Mouse (Mus musculus): ENCODE data around the gene Nf2.

Gene Nf2

DNA sequence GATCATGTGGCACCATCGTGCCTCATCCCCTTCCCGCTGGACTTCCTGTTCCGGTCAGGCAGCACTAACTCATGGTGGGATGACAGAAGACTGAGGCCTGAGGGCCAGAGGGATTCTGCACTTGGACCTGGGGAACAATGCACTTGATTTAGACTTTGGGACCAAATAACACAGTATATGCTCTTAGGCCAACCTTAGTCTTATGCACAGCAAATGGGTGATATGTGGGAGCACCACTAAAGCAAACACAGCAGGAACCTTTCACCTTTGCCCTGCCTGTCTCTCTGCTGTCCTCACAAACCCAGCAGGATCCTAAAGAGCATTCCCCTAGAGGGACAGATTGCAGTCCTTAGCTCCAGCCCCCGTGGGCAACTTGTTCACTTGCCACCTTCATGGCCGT, 108.6 kb downstream of the Nf2 start:
- DNase-seq = no peak

DNA sequence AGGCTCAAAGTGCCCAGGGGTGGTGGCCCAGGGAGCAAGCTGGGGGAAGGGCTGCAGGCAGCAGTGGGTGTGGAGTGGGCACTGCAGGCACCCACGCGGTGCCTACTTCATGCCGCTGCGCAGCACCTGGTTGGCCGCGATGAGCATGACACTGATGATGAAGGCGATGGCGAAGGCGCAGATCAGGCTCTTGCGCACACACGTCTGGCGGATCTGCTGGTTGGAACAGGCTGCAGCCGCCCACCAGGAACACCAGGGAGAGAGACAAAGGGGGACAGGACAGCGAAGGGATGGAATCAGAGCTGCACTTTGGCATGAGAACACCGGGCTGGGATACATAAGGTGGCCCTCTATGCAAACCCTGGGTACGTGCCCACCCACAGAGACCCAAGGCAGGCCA, 110.6 kb downstream of the Nf2 start:
- DNase-seq = no peak

DNA sequence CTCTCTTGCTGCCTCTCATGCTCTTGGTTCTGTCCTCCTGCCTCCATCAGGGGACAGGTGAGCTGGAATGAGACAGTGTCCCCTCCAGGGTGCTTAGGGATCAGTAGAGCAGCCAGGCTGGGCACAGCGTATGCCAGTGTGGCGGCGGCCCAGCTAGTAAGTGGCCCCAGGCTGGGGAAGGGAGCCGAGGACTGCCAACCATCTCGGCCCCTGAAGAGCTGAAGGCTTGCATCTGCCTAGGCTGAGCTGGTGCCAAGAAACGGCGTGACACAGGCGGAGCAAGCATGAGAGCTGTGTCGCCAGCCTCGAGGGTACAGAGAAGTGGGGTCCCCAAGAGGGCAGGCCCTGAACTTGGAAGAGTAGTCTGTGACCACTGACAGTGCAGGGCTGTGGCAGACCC, 111.7 kb downstream of the Nf2 start:
- DNase-seq = no peak

DNA sequence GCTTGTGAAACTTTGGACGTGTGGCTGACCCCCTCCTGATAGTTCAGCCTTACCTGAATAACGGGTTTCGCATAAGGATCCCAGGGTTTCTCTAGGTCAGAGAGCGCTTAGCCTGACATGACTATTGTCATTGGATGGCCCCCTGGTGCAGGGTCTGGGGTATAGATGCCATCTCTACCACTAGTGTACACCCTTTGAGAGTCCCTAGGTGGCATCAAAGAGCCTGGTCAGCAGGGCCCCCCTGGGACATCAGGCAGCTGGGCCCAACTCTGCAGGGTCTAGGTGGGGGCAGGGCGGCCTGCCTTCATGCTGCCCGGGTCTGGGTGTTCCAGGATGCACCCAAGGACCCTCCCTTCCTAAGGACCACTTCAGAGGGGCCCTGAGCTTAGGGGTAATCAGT, 113.0 kb downstream of the Nf2 start:
- DNase-seq = no peak

DNA sequence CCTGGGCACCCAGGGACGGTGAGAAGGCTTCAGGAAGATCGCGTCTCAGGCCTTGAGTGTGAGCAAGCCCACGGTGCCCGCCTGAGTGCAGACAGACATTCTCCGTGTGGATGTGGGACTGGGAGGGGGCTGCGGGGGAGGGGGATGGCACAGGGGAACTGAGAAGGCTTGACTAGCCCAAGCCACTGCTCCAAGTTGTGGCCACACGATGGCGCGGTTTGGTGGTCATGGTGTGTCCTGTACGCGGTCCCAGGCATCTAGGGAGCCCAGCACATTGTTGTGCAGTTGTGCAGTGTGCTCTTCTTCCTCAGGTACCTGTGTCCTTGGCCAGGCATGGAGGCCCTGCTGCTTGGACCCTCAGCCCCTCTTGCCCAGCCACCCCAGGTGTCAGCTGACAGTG, 115.2 kb downstream of the Nf2 start:
- DNase-seq = no peak

DNA sequence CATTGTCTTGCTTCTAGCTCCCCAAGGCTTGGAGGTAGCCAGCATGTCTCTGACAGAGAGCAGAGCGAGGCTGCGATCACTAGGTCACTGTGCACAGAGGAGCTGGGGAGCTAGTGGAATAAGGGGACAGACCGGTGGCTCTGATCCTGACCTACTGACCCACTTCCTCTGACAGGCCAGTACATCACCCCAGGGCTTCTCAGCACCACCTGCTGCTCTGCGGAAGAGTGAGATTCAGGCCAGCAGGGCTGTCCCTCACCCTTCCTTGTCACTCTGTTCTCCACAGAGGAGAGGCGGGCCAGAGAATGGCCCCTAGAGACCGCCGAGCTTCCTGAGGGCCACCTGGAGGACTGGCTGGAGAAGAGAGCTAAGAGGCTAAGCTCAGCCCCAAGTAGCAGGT, 117.6 kb downstream of the Nf2 start:
- DNase-seq = no peak

DNA sequence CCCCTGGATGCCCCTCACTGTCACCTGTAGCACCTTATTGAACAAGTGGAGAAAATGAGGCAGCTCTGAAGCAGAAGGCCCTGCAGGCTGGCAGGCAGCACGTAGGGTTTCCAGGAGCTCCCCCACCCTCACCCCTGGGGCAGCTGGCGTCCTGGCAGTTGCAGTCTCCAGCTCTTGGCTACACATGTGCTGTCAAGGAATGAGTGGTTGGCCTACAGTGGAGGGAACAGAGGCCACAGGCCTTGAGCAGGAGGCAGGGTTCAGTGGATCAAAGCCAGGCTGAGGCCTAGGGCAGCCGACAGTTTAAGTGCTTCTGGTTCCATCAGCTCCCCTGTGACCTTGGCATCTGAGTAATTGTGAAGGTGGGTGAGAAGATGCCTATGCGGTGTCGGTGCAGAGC, 118.4 kb downstream of the Nf2 start:
- no peak for DNase-seq

DNA sequence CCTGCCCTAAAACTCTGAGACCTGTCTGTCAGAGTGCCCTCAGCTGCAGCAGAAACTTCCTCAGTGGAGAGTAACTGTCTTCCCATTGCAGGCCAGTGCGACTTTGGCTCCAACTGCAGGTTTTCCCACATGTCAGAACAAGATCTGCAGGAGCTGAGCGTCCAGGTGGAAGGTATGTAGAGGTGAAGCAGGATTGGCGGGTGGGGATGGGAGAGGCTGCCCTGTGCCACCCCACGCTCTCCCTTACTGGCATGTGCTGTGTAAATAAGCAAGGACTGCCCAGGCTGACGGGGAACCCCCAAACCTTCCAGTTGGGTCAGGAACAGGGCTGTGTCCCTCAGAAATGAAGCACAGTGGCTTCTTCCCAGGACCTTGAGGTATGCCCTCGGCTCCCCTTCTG, 119.2 kb downstream of the Nf2 start:
- no peak for DNase-seq

DNA sequence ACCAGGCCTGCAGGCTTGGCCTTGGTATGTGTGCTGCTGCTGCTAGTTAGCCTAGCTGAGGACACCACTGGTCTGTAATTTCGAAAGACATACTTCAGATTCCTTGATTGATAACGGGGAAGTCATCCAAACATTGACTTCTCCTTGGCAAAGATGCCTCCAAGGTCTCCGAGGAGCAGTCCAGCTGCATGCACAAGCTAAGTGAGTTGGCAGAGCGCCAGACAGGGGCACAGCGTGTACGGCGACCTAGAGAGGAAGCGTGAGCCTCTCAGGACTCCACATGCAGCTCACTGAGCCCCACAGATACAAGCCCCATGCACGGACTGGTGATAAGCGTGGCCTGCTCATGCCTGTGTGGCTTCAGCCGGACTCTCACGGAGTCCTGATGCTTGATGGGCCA, 119.7 kb downstream of the Nf2 start:
- no peak for DNase-seq

DNA sequence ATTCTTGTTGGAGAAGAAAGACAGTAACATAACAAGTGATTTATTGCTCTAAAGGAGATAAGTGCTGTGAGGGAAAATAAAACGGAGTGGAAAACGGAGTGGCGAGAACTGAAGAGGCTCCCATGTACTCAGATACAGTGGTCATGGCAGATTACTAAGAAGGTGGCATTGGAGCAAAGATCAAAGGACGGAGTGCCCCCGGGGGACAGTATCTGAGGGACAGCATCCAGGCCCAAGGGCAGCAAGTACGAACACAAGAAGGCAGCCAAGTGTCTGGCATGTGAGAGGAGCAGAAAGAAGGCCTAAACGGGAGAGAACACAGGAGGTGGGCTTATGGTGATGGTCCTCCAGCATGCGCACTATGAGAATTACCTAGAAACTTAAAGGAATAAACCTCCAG, 127.6 kb downstream of the Nf2 start:
- DNase-seq = no peak

DNA sequence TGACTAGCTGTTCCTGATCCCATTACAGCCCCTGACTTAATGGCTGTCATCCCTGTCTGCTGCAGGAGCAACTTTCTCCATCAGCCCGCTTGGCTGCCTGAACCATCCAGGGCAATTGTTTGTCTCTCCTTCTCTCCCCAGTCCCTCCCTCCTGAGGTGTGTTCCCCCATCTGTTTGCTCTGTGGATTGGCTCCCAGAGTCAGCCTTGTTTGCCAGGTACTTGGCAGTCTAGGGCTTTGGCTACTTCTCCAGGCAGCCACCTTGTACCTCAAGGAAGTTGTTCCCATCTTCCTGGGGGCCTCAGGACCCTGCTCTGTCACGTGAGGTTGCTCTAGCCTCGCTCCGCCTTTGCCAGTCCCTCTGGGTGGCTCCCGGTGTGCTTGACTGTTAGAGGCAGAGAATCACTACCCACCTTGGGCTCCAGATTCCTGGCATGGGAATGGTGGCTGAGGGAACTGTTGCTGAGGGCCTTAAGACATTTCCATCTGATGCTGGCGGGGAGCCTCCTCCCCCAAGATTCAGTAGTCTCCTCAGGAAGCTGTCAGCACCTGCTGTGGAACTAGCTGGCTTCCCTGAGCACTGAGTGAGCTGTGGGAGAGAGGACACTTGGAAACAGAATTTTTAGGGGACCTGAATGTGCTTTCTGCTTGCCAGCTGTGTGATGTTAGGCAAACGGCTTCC, 128.3 kb downstream of the Nf2 start:
- DNase-seq = peak; percentile 46

DNA sequence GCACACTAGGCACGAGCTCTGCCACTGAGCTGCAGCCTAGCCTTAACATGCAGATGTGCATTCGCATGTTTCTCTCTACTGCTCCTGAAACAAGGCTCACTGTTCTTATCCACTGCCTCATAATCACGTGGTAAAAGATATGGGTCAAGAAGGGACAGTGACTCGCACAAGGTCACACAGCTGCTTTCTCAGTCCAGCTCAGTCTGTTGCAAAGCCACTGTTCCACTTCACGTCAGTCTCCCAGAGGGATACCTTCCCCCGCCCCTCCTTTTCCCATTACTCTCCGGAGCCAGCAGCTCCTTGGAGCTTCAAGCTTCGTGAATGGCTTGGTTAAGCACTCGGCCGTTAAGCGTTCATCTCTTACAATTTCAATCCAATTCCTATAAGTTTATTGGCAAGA, 128.9 kb downstream of the Nf2 start:
- no peak for DNase-seq

DNA sequence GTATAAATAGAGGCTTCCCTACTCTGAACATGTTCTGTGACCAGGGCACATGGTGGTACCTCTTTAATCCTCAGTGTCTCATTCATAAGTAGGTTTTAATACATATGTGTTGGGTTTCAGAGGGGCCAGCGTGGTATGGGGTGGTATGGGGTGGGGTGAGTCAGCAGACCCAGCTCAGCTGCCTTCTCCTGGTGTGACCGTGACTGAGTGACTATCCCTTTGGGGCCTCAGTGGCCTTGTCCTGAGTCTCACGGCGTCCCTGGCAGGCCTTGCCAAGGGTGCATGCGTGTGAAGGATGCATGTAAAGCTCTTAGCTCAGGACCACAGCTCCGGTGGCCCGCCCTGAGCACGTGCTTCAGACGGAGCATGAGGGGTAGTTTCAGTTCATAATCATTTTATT, 129.4 kb downstream of the Nf2 start:
- DNase-seq = no peak

DNA sequence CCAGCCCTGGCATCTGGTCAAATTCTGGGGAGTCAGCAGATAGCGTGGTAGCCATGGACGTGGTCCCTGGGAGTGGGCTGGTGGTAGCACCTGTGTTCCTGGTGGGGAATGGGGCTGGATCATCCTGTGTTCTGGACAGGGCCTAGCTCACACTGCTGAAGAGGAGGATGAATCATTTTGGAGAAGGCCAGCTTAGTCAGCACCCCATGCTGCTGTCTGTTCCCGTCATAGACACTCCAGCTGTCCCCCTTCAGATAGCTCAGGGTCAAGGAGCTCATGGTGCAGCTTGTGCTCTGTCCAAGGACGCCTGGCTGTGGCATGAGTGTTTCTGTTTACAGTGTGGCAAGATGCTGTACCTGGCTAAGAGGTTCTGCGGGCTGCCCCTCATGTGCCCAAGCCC, 130.8 kb downstream of the Nf2 start:
- no peak for DNase-seq

DNA sequence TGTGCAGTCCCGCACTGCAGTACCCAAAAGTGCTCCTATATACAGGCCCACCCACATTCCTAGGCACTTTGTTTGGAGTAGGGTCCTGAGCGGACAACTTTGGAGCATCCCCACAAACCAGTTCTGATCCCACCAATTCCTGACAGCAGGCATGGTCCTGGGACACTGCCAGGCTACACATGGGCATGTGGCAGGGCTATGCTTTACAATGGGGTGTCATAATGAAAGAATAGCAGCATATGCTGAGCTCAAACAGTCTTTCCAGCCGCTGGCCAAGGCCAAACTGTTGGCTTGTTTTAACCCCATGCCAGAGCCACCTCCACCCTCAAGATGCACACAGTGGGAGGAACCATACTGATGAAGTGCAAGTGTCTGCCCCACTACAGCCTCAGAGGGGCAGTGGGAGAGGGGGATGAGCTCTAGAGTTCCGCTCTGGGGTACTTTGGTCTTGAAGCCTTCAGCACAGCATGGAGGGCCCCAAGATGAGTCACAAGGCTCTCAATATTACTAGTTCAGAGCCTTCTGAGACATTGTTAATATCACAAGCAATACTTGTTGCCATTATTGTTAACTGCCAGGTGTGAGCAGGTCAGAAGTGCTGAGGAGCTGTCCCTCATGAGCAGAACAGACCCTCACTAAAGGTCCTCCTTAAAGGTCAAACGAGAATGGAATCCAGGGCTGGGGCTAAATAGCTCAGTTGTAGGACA, 132.7 kb downstream of the Nf2 start:
- no peak for DNase-seq
